Mouse (Mus musculus) erythroblast, adult 5-6 weeks (primary cell): Measurements from ENCODE around the gene Try5. TPM values are rescaled to one million over a fixed set of nuclear protein-coding genes. Genes with fewer than 3 reads are reported as not detected.
"Not testable (repeated sequence)": the region's sequence is repeated elsewhere in the genome, so short reads cannot be mapped to it uniquely, and the experiment has no call there.

Experiments
- ATAC-seq: replicated peaks from 2 replicates; pipeline ENCODE4 v1.8.0; 2016; ENCODE audit warnings: moderate number of reproducible peaks, mild to moderate bottlenecking, moderate TSS enrichment, inconsistent platforms; ENCODE audit not compliant: poor library complexity, low FRiP score, severe bottlenecking
- total RNA-seq, 2 experiments: library from RNA; stranded (forward) in 1 of 2; stranded (reverse) in 1 of 2; fragments of 150-400 nt in 1 of 2; fragments of 200-764, 138-1000 nt in 1 of 2; gene quantifications; 2 replicates each; pipeline versions ENCODE4 v1.2.3 to v1.2.4; 2015 to 2017; ENCODE audit warnings: low replicate concordance in 2 of 2

The Try5 gene
- total RNA-seq (2015; ENCODE audit: low replicate concordance) (not detected in 2 replicates), total RNA-seq (2017; ENCODE audit: low replicate concordance) (not detected in 2 replicates)

DNA sequence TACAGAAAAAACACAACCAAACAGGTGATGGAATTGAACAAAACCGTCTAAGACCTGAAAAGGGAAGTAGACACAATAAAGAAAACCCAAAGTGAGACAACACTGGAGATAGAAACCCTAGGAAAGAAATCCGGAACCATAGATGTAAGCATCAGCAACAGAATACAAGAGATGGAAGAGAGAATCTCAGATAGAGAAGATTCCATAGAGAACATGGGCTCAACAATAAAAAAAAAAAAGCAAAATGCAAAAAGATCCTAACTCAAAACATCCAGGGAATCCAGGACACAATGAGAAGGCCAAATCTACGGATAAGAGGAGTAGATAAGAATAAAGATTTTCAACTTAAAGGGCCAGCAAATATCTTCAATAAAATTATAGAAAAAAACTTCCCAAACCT lies at the start of gene Try5:
Try5 (minus strand) TSS at position 101 of the 400 bp plus-strand sequence.
- ATAC-seq, result not testable (repeated sequence)

DNA sequence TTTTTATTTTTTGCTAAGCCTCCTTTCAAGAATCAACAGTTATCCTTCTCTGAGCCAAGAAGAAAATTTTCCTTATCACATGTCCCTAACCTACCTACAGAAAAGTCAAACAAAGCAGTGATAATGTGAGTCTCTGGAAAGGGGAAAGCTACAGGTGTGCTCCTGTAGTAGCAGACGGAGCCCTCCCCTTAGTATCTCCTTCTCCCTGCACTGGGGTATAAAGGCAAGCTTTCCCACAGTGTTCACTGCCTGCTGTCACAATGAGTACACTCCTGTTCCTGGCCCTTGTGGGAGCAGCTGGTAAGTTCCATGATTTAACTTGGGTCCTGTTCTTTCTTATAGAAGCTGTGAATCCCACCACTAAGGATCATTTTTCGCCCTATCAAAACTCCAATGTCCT lies 37.3 kb upstream of the Try5 start, which contains the start of gene Try10:
Try10 (plus strand) TSS at position 174 of the 400 bp plus-strand sequence.
- ATAC-seq, result no peak

DNA sequence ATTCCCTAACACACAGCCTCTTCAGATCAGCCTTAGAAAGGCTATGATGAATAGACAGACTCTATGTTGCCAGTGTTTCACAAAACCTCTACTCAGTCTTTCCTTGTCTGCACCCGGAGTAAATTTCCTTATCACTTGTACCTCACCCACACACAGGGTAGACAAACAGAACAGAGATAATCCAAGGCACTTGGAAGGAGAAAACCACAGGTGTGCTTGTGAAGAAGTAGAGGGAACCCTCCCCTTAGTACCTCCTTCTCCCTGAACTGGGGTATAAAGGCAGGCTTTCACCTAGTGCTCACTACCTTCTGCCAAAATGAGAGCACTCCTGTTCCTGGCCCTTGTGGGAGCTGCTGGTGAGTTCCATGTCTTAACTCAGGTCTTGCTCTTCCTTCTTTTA lies 14.7 kb downstream of the Try5 start, which contains the start of gene Try4:
Try4 (plus strand) TSS at position 301 of the 400 bp plus-strand sequence.
- ATAC-seq, result no peak

DNA sequence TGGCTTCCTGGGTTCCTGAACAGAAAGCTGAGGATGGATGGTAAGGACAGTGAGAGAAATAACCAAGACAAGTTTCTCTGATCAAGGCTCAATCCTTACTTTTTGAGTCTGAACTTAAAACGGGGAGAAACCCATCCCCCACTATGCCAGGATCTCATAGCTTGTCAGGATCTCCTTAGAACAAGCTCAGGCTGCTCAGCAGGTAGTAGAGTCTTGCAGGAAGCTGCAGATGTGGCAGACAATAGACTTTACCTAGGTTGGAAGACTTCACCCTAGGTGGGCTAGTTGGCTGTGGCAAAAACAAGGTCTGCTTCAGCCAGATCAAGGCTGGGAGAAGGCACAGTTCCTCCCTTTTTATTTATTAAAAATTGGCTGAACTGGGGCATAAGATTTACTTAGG lies 18.4 kb downstream of the Try5 start:
- no peak for ATAC-seq

DNA sequence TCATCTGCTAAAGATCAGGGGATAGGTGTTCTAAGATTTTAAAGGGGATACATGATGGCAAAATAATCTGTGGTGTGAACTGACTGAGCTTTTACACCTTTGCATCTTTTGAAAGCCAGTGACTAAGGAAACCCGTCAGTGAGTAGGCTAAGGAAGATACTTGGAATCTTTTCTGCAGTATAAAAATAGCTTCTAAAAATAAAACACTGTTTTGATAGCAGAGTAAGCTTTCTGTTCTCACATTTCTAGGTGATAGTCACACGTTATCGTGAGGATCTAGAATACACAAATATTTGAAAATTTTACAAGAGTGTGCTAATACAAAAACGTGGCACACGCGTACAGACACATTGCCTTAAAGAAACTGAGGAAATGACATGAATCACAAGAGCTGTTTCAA lies 50.5 kb downstream of the Try5 start:
- ATAC-seq, result no peak

DNA sequence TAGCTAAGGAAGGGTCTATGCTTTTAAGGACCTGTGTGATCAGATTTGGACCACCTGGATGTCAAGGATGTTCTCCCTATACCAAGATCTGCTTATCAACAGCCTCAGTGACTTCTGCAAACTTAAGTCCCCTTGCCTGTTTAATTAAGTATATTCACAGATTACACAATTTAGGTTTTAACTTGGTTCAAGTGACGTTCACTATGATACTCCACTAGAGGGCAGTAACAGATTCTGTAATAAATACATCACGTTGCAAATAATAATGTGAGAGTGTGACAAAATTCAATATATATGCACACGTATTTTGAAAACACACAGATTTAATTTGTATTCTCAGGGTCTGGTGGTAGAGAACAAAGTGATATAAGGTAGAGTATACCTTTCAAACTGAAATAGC lies 53.8 kb downstream of the Try5 start:
- ATAC-seq, result no peak

Other genes starting within 250 kb of the Try5 start
- not detected in 2 replicates for gene Try4, start 14.6 kb downstream of the Try5 start, total RNA-seq (2015; ENCODE audit: low replicate concordance)
- not detected in 2 replicates for gene Try4, start 14.6 kb downstream of the Try5 start, total RNA-seq (2017; ENCODE audit: low replicate concordance)
- gene Try10, start 37.3 kb upstream of the Try5 start, total RNA-seq (2015; ENCODE audit: low replicate concordance), result not detected in 2 replicates
- not detected in 2 replicates for gene Try10, start 37.3 kb upstream of the Try5 start, total RNA-seq (2017; ENCODE audit: low replicate concordance)
- gene Prss3, start 60.8 kb upstream of the Try5 start, total RNA-seq (2015; ENCODE audit: low replicate concordance), result not detected in 2 replicates
- not detected in 2 replicates for gene Prss3, start 60.8 kb upstream of the Try5 start, total RNA-seq (2017; ENCODE audit: low replicate concordance)
- not detected in 2 replicates for gene Gm5771, start 75.5 kb upstream of the Try5 start, total RNA-seq (2015; ENCODE audit: low replicate concordance)
- not detected in 2 replicates for gene Gm5771, start 75.5 kb upstream of the Try5 start, total RNA-seq (2017; ENCODE audit: low replicate concordance)
- gene Gm10334, start 129.3 kb upstream of the Try5 start, total RNA-seq (2015; ENCODE audit: low replicate concordance), result not detected in 2 replicates
- not detected in 2 replicates for gene Gm10334, start 129.3 kb upstream of the Try5 start, total RNA-seq (2017; ENCODE audit: low replicate concordance)
- gene Prss1, start 142.1 kb upstream of the Try5 start, total RNA-seq (2015; ENCODE audit: low replicate concordance), result not detected in 2 replicates
- not detected in 2 replicates for gene Prss1, start 142.1 kb upstream of the Try5 start, total RNA-seq (2017; ENCODE audit: low replicate concordance)
- gene Prss2, start 204.9 kb upstream of the Try5 start, total RNA-seq (2015; ENCODE audit: low replicate concordance), result not detected in 2 replicates
- gene Prss2, start 204.9 kb upstream of the Try5 start, total RNA-seq (2017; ENCODE audit: low replicate concordance), result not detected in 2 replicates